In the genomic region with DNA sequence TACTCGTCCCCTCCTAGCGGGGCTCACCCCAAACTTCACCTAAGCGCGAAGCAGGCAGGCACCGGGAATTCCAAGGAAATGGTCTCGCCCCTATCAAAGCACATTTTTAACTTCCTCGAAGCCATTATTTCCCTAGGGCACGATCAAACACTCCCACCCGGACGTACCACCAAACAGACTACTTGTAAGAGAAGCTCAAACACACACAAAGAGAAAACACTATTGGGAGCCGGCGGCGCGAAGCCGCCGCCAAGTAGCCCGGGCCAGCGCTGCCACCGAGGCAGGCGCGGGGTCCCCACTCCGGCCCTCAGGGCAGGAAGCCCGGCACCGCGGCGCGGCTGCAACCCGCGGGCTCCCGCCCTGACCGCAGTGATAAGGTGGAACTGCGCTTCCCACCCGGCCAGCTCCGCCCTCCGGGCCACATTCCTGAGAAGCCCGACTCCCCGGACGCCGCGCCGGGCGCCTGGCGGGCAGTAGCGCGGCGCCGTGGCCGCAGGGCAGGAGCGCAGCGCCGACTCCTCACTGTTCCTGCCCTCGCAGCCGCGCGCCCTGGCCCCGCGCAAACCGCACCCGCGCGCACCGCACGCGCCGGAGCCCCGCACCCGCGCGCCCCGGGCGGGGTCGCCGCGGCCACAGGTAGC, we compare ENCODE assay signal across 8 mouse cellular contexts. TPM values are rescaled to one million over a fixed set of nuclear protein-coding genes. Genes with fewer than 3 reads are reported as not detected.
DNase-seq lines count a peak whose midpoint lies in the region; ATAC-seq and TF ChIP-seq lines count a peak whose summit lies in the region.

No protein-coding gene starts in this region.

- intact Hi-C loops in heart, postnatal 25 days (cut with DNase I) = loop anchor here (5.0 kb wide), 2 partner anchors 50 to 95 kb away; no protein-coding TSS in a partner anchor

- in situ Hi-C loops in ES-E14 (cut with MboI; ENCODE audit: low sequenced_read_pairs in 2 of 2, unreplicated experiment in 2 of 2) = no loop called here

- peak overlapping the region; percentile 89 to 90 for H3K4me3 ChIP-seq in ES-E14 (ENCODE audit: insufficient read depth in 1 of 2, low read depth in 1 of 2, low read length in 2 of 2, poor library complexity in 1 of 2, severe bottlenecking in 1 of 2)
- H3K4me3 ChIP-seq in forebrain, embryonic 12.5 days (replicated peaks) = peak overlapping the region; percentile 84
- H3K4me3 ChIP-seq in midbrain, embryonic 10.5 days = peak overlapping the region; percentile 73
- H3K4me3 ChIP-seq in small intestine, adult 2 months (ENCODE audit: low read depth, low read length) = peak overlapping the region; percentile 68

- H3K9ac ChIP-seq in ES-E14 (ENCODE audit: insufficient read depth, low read depth, low read length, poor library complexity, severe bottlenecking) = peak overlapping the region; percentile 87
- H3K9ac ChIP-seq in forebrain, embryonic 12.5 days = peak overlapping the region; percentile 87

- H3K27me3 ChIP-seq in forebrain, embryonic 12.5 days = peaks cover 12% of the 10 kb centered on the region
- H3K27me3 ChIP-seq in midbrain, embryonic 10.5 days (ENCODE audit: low read depth, poor library complexity, severe bottlenecking) = peaks cover 11% of the 10 kb centered on the region
- no peaks in the 10 kb centered on the region for H3K27me3 ChIP-seq in small intestine, adult 2 months (ENCODE audit: control insufficient read depth, insufficient read depth, low read length)

- no peak overlapping the region; the same call in 1 of the 2 replicates for H3K27ac ChIP-seq in ES-E14 (ENCODE audit: insufficient read depth, low read depth, low read length, poor library complexity, severe bottlenecking)
- H3K27ac ChIP-seq in forebrain, embryonic 12.5 days = peak overlapping the region; percentile 95
- peak overlapping the region; percentile 94 for H3K27ac ChIP-seq in midbrain, embryonic 10.5 days (replicated peaks)
- H3K27ac ChIP-seq in small intestine, adult 2 months (ENCODE audit: insufficient read depth, low read depth, low read length) = peak overlapping the region; percentile 57

- WGBS in forebrain, embryonic 12.5 days = under 1% methylated on average over 64 of the region's 74 CpGs
- WGBS in midbrain, embryonic 10.5 days = under 1% methylated on average over 74 of the region's 74 CpGs
- WGBS in small intestine, adult 2 months = under 1% methylated on average over 74 of the region's 74 CpGs

- peak overlapping the region; percentile 81 for H3K4me2 ChIP-seq in forebrain, embryonic 12.5 days

- no peaks in the 10 kb centered on the region for H3K9me3 ChIP-seq in ES-E14 (ENCODE audit: control insufficient read depth, insufficient read depth, low read depth, low read length)
- no peaks in the 10 kb centered on the region for H3K9me3 ChIP-seq in forebrain, embryonic 12.5 days
- H3K9me3 ChIP-seq in midbrain, embryonic 10.5 days (replicated peaks) = no peaks in the 10 kb centered on the region

- no peak for TF ChIP-seq POLR2A in brain, embryonic 14.5 days (IDR thresholded peaks at IDR 0.05; ENCODE audit: borderline replicate concordance, extremely low read depth, insufficient read depth, insufficient read length, poor library complexity, severe bottlenecking)
- peak; percentile 24; the same call in 1 of the 2 replicates for TF ChIP-seq POLR2A in small intestine, adult 2 months (IDR thresholded peaks at IDR 0.05; ENCODE audit: low read depth, low read length)

- TF ChIP-seq CTCF in brain, embryonic 14.5 days (IDR thresholded peaks at IDR 0.05; ENCODE audit: borderline replicate concordance, extremely low read depth, insufficient read depth, insufficient read length) = no peak
- TF ChIP-seq CTCF in small intestine, adult 2 months (IDR thresholded peaks at IDR 0.05; ENCODE audit: extremely low read depth, insufficient read length, insufficient replicate concordance, low read depth, low read length) = no peak

- H3K4me1 ChIP-seq in ES-E14 (ENCODE audit: control insufficient read depth in 2 of 2, insufficient read depth in 2 of 2, low read length in 2 of 2, poor library complexity in 1 of 2) = peaks cover 0 to 3% of the 10 kb centered on the region in 2 experiments; a peak in 1 of 4 replicates
- H3K4me1 ChIP-seq in forebrain, embryonic 12.5 days = peaks cover 16% of the 10 kb centered on the region
- H3K4me1 ChIP-seq in midbrain, embryonic 10.5 days = peaks cover 27% of the 10 kb centered on the region
- H3K4me1 ChIP-seq in small intestine, adult 2 months (ENCODE audit: control insufficient read depth, insufficient read depth, insufficient read length, low read length) = peaks cover 23% of the 10 kb centered on the region; the same call in 1 of the 2 replicates

- H3K36me3 ChIP-seq in ES-E14 (ENCODE audit: control insufficient read depth, insufficient read depth, low read length, poor library complexity, severe bottlenecking) = no peaks in the 10 kb centered on the region
- H3K36me3 ChIP-seq in forebrain, embryonic 12.5 days (replicated peaks) = no peaks in the 10 kb centered on the region
- no peaks in the 10 kb centered on the region for H3K36me3 ChIP-seq in midbrain, embryonic 10.5 days
- H3K36me3 ChIP-seq in small intestine, adult 2 months (ENCODE audit: control insufficient read depth, insufficient read depth, low read length) = no peaks in the 10 kb centered on the region

- ATAC-seq in forebrain, embryonic 12.5 days (ENCODE audit: low FRiP score) = peak; percentile 80

- DNase-seq in ES-E14 (ENCODE audit: low read depth, low spot score) = peak; percentile 52
- DNase-seq in brain, embryonic 14.5 days (ENCODE audit: low read depth) = peak; percentile 60
- DNase-seq in heart, postnatal 25 days (ENCODE audit: low spot score) = peak; percentile 54
- peak; percentile 80 to 88 for DNase-seq in kidney, postnatal 4 days
- peak; percentile 78 for DNase-seq in midbrain, embryonic 10.5 days (ENCODE audit: low spot score)
- DNase-seq in c-Kit-positive CD71-positive TER-119-positive erythroid progenitor cells, embryonic 14.5 days (ENCODE audit: low spot score) = no peak

TF ChIP-seq in ES-E14, 5 proteins besides CTCF, POLR2A, EP300 and RAD21:
- TF ChIP-seq HCFC1 (IDR thresholded peaks at IDR 0.05; ENCODE audit: borderline replicate concordance, insufficient read depth, low read length) (no peak), CHD2 (IDR thresholded peaks at IDR 0.05; ENCODE audit: low read depth, low read length) (no peak), MAFK (IDR thresholded peaks at IDR 0.05; ENCODE audit: insufficient read depth, low read depth, low read length) (no peak), ZNF384 (IDR thresholded peaks at IDR 0.05; ENCODE audit: low read depth, low read length) (no peak), ZC3H11A (IDR thresholded peaks at IDR 0.05; ENCODE audit: borderline replicate concordance, low read depth, low read length) (no peak)

RNA-seq across cellular contexts. Expression of a gene that starts 0.8 kb away (rescaled TPM):
- total RNA-seq in ES-E14 (2012; rRNA removed) = 29.4 and 44.0 TPM in 2 replicates
- 23.1 and 24.8 TPM in 2 replicates for polyA plus RNA-seq in brain, embryonic 14.5 days (2012; rRNA removed)
- polyA plus RNA-seq in forebrain, embryonic 12.5 days (2016; fragmentation: Nextera tagmentation; extraction: Ambion mirVana) = 22.8 and 23.6 TPM in 2 replicates
- 10 to 100 TPM; 48.2 to 50.2 TPM for total RNA-seq in heart, postnatal 25 days (2021)
- 24.9 and 27.2 TPM in 2 replicates for polyA plus RNA-seq in midbrain, embryonic 10.5 days (2016; fragmentation: Nextera tagmentation; extraction: Ambion mirVana)
- 16.0 and 21.3 TPM in 2 replicates for polyA plus RNA-seq in small intestine, adult 2 months (2012; rRNA removed)
